Mouse (Mus musculus) Patski (cell line): ENCODE results near the gene Igdcc4. TPM values are rescaled to one million over a fixed set of nuclear protein-coding genes. Genes with fewer than 3 reads are reported as not detected.

Experiments
- ATAC-seq: fragments of 100-300 bp; one replicate; pipeline ENCODE4 v1.8.0; 2021
- CTCF ChIA-PET: fragments of 350-600 bp; sonication (Branson Sonifier 250); formaldehyde crosslinking; loops from one replicate; lab custom pipeline; 2022; ENCODE audit warnings: inconsistent platforms; lab: Charles Lee
- POLR2A ChIA-PET: fragments of 350-600 bp; sonication (Branson Sonifier 250); formaldehyde crosslinking; loops from one replicate; lab custom pipeline; 2022; ENCODE audit warnings: antibody characterized with exemption, inconsistent platforms; lab: Charles Lee
- DNase-seq: peaks from one replicate; pipeline ENCODE4 v3.0.0-alpha.2; 2011; ENCODE audit warnings: low read depth, low spot score
- H3K27me3 ChIP-seq: fragments of 371-371 bp; one replicate; pipeline ENCODE4 v1.5.1; 2021
- CTCF ChIP-seq: fragments of 100-300 bp; IDR thresholded peaks from one replicate; pipeline ENCODE4 v1.5.1; 2021
- in situ Hi-C: fragments of 300-500 bp; cut with MboI; formaldehyde crosslinking; loops from 3 replicates; pipeline ENCODE4 v1.11.1; 2018; ENCODE audit warnings: low pct_unique_long_range_greater_than_20kb, mixed read lengths
- polyA plus RNA-seq: library from polyadenylated mRNA; unstranded; gene quantifications from one replicate; pipeline ENCODE4 v1.2.3, GENCODE M21; 2021

The Igdcc4 gene
- polyA plus RNA-seq, 1 experiment from 2014 or later: 3.3 TPM

- no peak for DNase-seq
- CTCF ChIA-PET: interaction anchor here (1.0 to 1.6 kb wide), 3 partner anchors 9 to 37 kb away, joined by 4 to 6 read pairs (median 5); no protein-coding TSS in a partner anchor
- POLR2A ChIA-PET: interaction anchor here (0.5 kb wide), 1 partner anchor 30 kb away, joined by 3 read pairs; no protein-coding TSS in a partner anchor
- in situ Hi-C loops: no loop called here
- TF ChIP-seq CTCF: no peak
- H3K27me3 ChIP-seq: no peaks in the 10 kb centered on the region
- ATAC-seq: no peak
Observed at GRCm38 (mm10) chr9:65084198-65084807, 17.0 kb upstream of the Igdcc4 start.

- POLR2A ChIA-PET: no interaction called here
- DNase-seq: no peak
- in situ Hi-C loops: no loop called here
- no peak for TF ChIP-seq CTCF
- H3K27me3 ChIP-seq: no peaks in the 10 kb centered on the region
- no peak for ATAC-seq
- CTCF ChIA-PET: interaction anchor here (1.0 kb wide), 1 partner anchor 30 kb away, joined by 4 read pairs; no protein-coding TSS in a partner anchor
Observed at GRCm38 (mm10) chr9:65085270-65085669, 16.0 kb upstream of the Igdcc4 start.

- no peaks in the 10 kb centered on the region for H3K27me3 ChIP-seq
- TF ChIP-seq CTCF: no peak
- ChIA-PET POLR2A (no interaction called here), CTCF (no interaction called here)
- no peak for ATAC-seq
- in situ Hi-C loops: no loop called here
- DNase-seq: no peak
Observed at GRCm38 (mm10) chr9:65086801-65087200, 14.5 kb upstream of the Igdcc4 start.

GRCm38 (mm10) chr9:65087490-65087889 lies 13.8 kb upstream of the Igdcc4 start:
- no peaks in the 10 kb centered on the region for H3K27me3 ChIP-seq
- ATAC-seq (no peak), DNase-seq (peak; percentile 53)
- no peak for TF ChIP-seq CTCF
- in situ Hi-C loops: no loop called here
- ChIA-PET POLR2A (interaction anchor here (0.6 kb wide), 1 partner anchor 1070 kb away, joined by 3 read pairs; no protein-coding TSS in a partner anchor), CTCF (no interaction called here)

GRCm38 (mm10) chr9:65094237-65094636 lies 7.0 kb upstream of the Igdcc4 start:
- no peak for DNase-seq
- no peak for ATAC-seq
- no peak for TF ChIP-seq CTCF
- no peaks in the 10 kb centered on the region for H3K27me3 ChIP-seq
- in situ Hi-C loops: no loop called here
- POLR2A ChIA-PET: interaction anchor here (0.7 kb wide), 1 partner anchor 22 kb away, joined by 5 read pairs; no protein-coding TSS in a partner anchor
- CTCF ChIA-PET: interaction anchor here (2.1 kb wide), 1 partner anchor 11 kb away, joined by 5 read pairs; no protein-coding TSS in a partner anchor

- no peak for ATAC-seq
- in situ Hi-C loops: no loop called here
- no peak for TF ChIP-seq CTCF
- ChIA-PET CTCF (no interaction called here), POLR2A (interaction anchor here (1.0 kb wide), 1 partner anchor 69 kb away, joined by 3 read pairs; no protein-coding TSS in a partner anchor)
- H3K27me3 ChIP-seq: peaks cover 10% of the 10 kb centered on the region
- no peak for DNase-seq
Observed at GRCm38 (mm10) chr9:65101686-65102376, 545 bp downstream of the Igdcc4 start.

GRCm38 (mm10) chr9:65102377-65103172 lies 1.3 kb downstream of the Igdcc4 start:
- POLR2A ChIA-PET: interaction anchor here (1.0 kb wide), 1 partner anchor 69 kb away, joined by 3 read pairs; no protein-coding TSS in a partner anchor
- CTCF ChIA-PET: no interaction called here
- DNase-seq (no peak), ATAC-seq (no peak)
- peaks cover 16% of the 10 kb centered on the region for H3K27me3 ChIP-seq
- in situ Hi-C loops: no loop called here
- no peak for TF ChIP-seq CTCF

GRCm38 (mm10) chr9:65103173-65103752 lies 2.0 kb downstream of the Igdcc4 start:
- CTCF ChIA-PET: no interaction called here
- POLR2A ChIA-PET: no interaction called here
- DNase-seq (no peak), ATAC-seq (no peak)
- TF ChIP-seq CTCF: no peak
- H3K27me3 ChIP-seq: peaks cover 16% of the 10 kb centered on the region
- in situ Hi-C loops: no loop called here

GRCm38 (mm10) chr9:65106821-65107220 lies 5.5 kb downstream of the Igdcc4 start:
- peaks cover 16% of the 10 kb centered on the region for H3K27me3 ChIP-seq
- DNase-seq (no peak), ATAC-seq (no peak)
- in situ Hi-C loops: no loop called here
- CTCF ChIA-PET: interaction anchor here (1.3 kb wide), 1 partner anchor 13 kb away, joined by 3 read pairs; no protein-coding TSS in a partner anchor
- POLR2A ChIA-PET: no interaction called here
- TF ChIP-seq CTCF: no peak

- no peak for DNase-seq
- ATAC-seq: no peak
- CTCF ChIA-PET: no interaction called here
- peaks cover 17% of the 10 kb centered on the region for H3K27me3 ChIP-seq
- POLR2A ChIA-PET: no interaction called here
- no peak for TF ChIP-seq CTCF
- in situ Hi-C loops: no loop called here
Observed at GRCm38 (mm10) chr9:65107893-65108292, 6.6 kb downstream of the Igdcc4 start.
